ENCODE assay signal across 9 mouse cellular contexts in genomic region chr2:59611831-59612732, GRCm38 (mm10). TPM values are rescaled to one million over a fixed set of nuclear protein-coding genes. Genes with fewer than 3 reads are reported as not detected.
DNase-seq lines count a peak whose midpoint lies in the region; ATAC-seq lines count a peak whose summit lies in the region.
"Had no signal": no experiment of that assay in that cellular context is flagged by ENCODE, and none has a peak within 500 bp of the region (broad histone marks: within the 10 kb centered on the region; RNA-seq: fewer than 3 reads in every experiment).

Tanc1 (plus strand) TSS chr2:59612042.

- H3K9ac ChIP-seq in embryonic facial prominence, embryonic 13.5 days, result peak within 1 kb of the TSS; percentile 94
- peak within 1 kb of the TSS; percentile 85 for H3K9ac ChIP-seq in limb, embryonic 15.5 days
- H3K9ac ChIP-seq in midbrain, embryonic 16.5 days (ENCODE audit: low read depth, low read length), result peak within 1 kb of the TSS; percentile 71

- peak within 1 kb of the TSS; percentile 96 for H3K27ac ChIP-seq in embryonic facial prominence, embryonic 13.5 days
- peak within 1 kb of the TSS; percentile 94 for H3K27ac ChIP-seq in limb, embryonic 15.5 days
- H3K27ac ChIP-seq in midbrain, embryonic 16.5 days (ENCODE audit: low read length), result peak within 1 kb of the TSS; percentile 65; the same call in 1 of the 2 replicates

- H3K36me3 ChIP-seq in embryonic facial prominence, embryonic 13.5 days, result no peaks in the 10 kb centered on the region
- H3K36me3 ChIP-seq in limb, embryonic 15.5 days, result no peaks in the 10 kb centered on the region
- no peaks in the 10 kb centered on the region for H3K36me3 ChIP-seq in midbrain, embryonic 16.5 days (ENCODE audit: control insufficient read depth, insufficient read depth, low read length)

- peaks cover 65% of the 10 kb centered on the region for H3K4me1 ChIP-seq in embryonic facial prominence, embryonic 13.5 days
- peaks cover 42% of the 10 kb centered on the region for H3K4me1 ChIP-seq in limb, embryonic 15.5 days
- H3K4me1 ChIP-seq in midbrain, embryonic 16.5 days (ENCODE audit: control insufficient read depth, insufficient read depth, low read length), result peaks cover 17% of the 10 kb centered on the region

- WGBS in embryonic facial prominence, embryonic 13.5 days, result under 1% methylated on average over 94 of the region's 99 CpGs
- under 1% methylated on average over 71 of the region's 99 CpGs for WGBS in limb, embryonic 15.5 days
- under 1% methylated on average over 83 of the region's 99 CpGs for WGBS in midbrain, embryonic 16.5 days

- H3K4me2 ChIP-seq in embryonic facial prominence, embryonic 13.5 days, result peak within 1 kb of the TSS; percentile 86
- H3K4me2 ChIP-seq in limb, embryonic 15.5 days, result peak within 1 kb of the TSS; percentile 86
- H3K4me2 ChIP-seq in midbrain, embryonic 16.5 days (ENCODE audit: low read length), result peak within 1 kb of the TSS; percentile 100

- peak; percentile 90 for ATAC-seq in embryonic facial prominence, embryonic 13.5 days (ENCODE audit: insufficient number of reproducible peaks, insufficient read depth, low FRiP score, low TSS enrichment, low read depth)
- peak; percentile 86 for ATAC-seq in limb, embryonic 15.5 days (ENCODE audit: insufficient number of reproducible peaks, low FRiP score, low TSS enrichment, low read depth)
- ATAC-seq in midbrain, embryonic 16.5 days, result peak; percentile 93

- DNase-seq in layer of hippocampus, adult 11-12 months (ENCODE audit: low spot score), result peak; percentile 83
- DNase-seq in layer of hippocampus, adult 9-10 months (ENCODE audit: low spot score), result no peak
- DNase-seq in heart, adult 9 months (ENCODE audit: low spot score in 2 of 2), result peak; percentile 88 to 91
- peak; percentile 92 for DNase-seq in kidney, adult 9 months
- peak; percentile 41 to 45 for DNase-seq in spleen, postnatal 14 days (ENCODE audit: low spot score in 2 of 2)

- no peaks in the 10 kb centered on the region for H3K9me3 ChIP-seq in embryonic facial prominence, embryonic 13.5 days
- H3K9me3 ChIP-seq in limb, embryonic 15.5 days, result no peaks in the 10 kb centered on the region
- H3K9me3 ChIP-seq in midbrain, embryonic 16.5 days (replicated peaks; ENCODE audit: control insufficient read depth, low read length, poor library complexity, severe bottlenecking), result no peaks in the 10 kb centered on the region

- peak within 1 kb of the TSS; percentile 91 for H3K4me3 ChIP-seq in embryonic facial prominence, embryonic 13.5 days
- H3K4me3 ChIP-seq in limb, embryonic 15.5 days, result peak within 1 kb of the TSS; percentile 93
- H3K4me3 ChIP-seq in midbrain, embryonic 16.5 days (ENCODE audit: low read depth, low read length), result peak within 1 kb of the TSS; percentile 68

- no peaks in the 10 kb centered on the region for H3K27me3 ChIP-seq in embryonic facial prominence, embryonic 13.5 days
- H3K27me3 ChIP-seq in limb, embryonic 15.5 days, result no peaks in the 10 kb centered on the region
- H3K27me3 ChIP-seq in midbrain, embryonic 16.5 days (ENCODE audit: control insufficient read depth, insufficient read depth, low read depth, low read length), result peaks cover 16% of the 10 kb centered on the region
- H3K27me3 ChIP-seq: CH12.LX had no signal

RNA-seq across cellular contexts. Expression of gene Tanc1, which starts in this region (rescaled TPM):
- 39.4 and 42.6 TPM in 2 replicates for polyA plus RNA-seq in embryonic facial prominence, embryonic 13.5 days (2015; fragmentation: Nextera tagmentation; extraction: Ambion mirVana)
- polyA plus RNA-seq in limb, embryonic 15.5 days (2015; fragmentation: Nextera tagmentation; extraction: Ambion mirVana), result 46.3 and 50.6 TPM in 2 replicates
- 4.2 and 4.5 TPM in 2 replicates for polyA plus RNA-seq in midbrain, embryonic 16.5 days (2015; fragmentation: Nextera tagmentation; extraction: Ambion mirVana)
